8 mouse cellular contexts compared by ENCODE assay signal in the genomic region with DNA sequence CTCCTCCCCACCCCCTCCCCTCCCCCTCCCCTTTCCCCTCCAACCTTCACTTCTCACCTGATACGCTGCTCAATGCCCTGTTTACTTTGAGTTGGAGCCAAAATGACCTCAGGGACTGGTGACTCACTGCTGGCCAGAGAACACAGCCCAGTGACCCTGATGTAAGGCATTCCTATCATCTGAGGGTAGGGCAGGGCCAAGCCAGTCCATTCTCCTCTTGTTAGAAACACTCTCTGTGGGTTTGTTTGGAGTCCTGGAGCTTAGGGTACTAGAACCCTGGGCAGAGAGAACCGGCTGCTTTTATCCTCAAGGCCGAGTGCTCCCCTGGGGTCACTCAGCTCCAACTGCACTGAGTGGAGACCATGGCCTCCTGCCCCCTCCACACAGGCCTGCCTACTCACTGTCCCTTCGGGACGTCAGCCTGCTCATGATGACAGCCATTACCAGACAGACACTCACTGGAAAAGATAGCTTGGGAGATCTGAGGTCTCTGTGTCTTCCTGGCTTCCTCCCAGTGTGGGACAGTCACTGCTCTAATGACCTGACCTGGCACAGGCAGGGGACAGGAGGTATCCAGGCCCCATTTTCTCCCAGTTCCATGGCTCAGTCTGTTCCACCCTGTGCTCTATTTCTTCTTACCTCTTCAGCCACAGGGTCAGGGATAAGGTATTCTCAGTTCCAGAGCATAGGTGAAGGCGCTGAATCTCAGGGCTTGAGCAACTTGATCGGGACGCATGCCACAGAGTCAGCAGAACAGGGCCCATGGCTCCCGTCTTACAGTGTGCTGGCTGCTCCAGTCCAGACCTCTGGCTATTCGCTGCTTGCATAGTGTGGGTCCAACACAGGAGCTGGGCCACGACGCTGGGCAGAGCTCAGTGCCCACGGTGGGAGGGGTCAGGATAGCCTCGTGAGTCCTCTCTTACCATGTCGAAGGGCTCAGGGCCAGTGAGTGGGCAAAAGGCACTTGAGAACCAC.
DNase-seq lines count a peak whose midpoint lies in the region; ATAC-seq and TF ChIP-seq lines count a peak whose summit lies in the region.
"Had no signal": no experiment of that assay in that cellular context is flagged by ENCODE, and none has a peak within 500 bp of the region (broad histone marks: within the 10 kb centered on the region; RNA-seq: fewer than 3 reads in every experiment).

No protein-coding gene starts in this region.

- H3K27me3 ChIP-seq in C2C12 (ENCODE audit: control insufficient read depth, insufficient read depth, insufficient read length), result no peaks in the 10 kb centered on the region
- H3K27me3 ChIP-seq: neural tube, embryonic 12.5 days had no signal

- no peak for TF ChIP-seq CTCF in C2C12 (IDR thresholded peaks at IDR 0.05; ENCODE audit: control insufficient read depth, insufficient read depth, insufficient read length)

- H3ac ChIP-seq in C2C12 (ENCODE audit: control insufficient read depth, insufficient read length, low read depth), result peak overlapping the region; percentile 20

- no peaks in the 10 kb centered on the region for H3K36me3 ChIP-seq in C2C12 (ENCODE audit: control insufficient read depth, insufficient read depth)
- H3K36me3 ChIP-seq: neural tube, embryonic 12.5 days had no signal

- peak; percentile 80 for DNase-seq in 3134 (ENCODE audit: extremely low read depth, insufficient read length, low spot score)
- DNase-seq in heart, adult 9 months (ENCODE audit: low spot score in 2 of 2), result peak; percentile 65 to 81
- peak; percentile 58 for DNase-seq in kidney, postnatal 10 days
- DNase-seq in lung, postnatal 36 days, result peak; percentile 92
- no peak for DNase-seq in neural tube, embryonic 10.5 days (ENCODE audit: extremely low spot score, low spot score)

- H3K79me3 ChIP-seq in C2C12 (ENCODE audit: low read depth), result no peaks in the 10 kb centered on the region

- H3K79me2 ChIP-seq in C2C12 (ENCODE audit: control insufficient read depth, insufficient read depth), result no peaks in the 10 kb centered on the region

- no peak overlapping the region for H3K4me3 ChIP-seq in C2C12 (ENCODE audit: insufficient read depth, poor library complexity, severe bottlenecking)
- H3K4me3 ChIP-seq: neural tube, embryonic 12.5 days had no signal

- no peak for ATAC-seq in erythroblast, adult 5-6 weeks (replicated peaks; ENCODE audit: low FRiP score, poor library complexity, severe bottlenecking)

TF ChIP-seq in C2C12, 6 proteins besides CTCF, POLR2A, EP300 and RAD21:
- TF ChIP-seq USF1 (IDR thresholded peaks at IDR 0.05; ENCODE audit: low read depth) (no peak), MYOG (IDR thresholded peaks at IDR 0.05; ENCODE audit: control insufficient read depth, extremely low read depth, insufficient read length) (no peak), FOSL1 (IDR thresholded peaks at IDR 0.05; ENCODE audit: insufficient read depth, low read length, poor library complexity, severe bottlenecking) (peak; percentile 83), CEBPB (IDR thresholded peaks at IDR 0.05; ENCODE audit: low read depth) (no peak), MAX (IDR thresholded peaks at IDR 0.05) (no peak), MYOD1 (IDR thresholded peaks at IDR 0.05; ENCODE audit: control insufficient read depth, insufficient read length, low read depth) (peak; percentile 5)
